Mouse (Mus musculus) heart, embryonic 13.5 days (tissue): ENCODE measurements around the gene Tmem263. TPM values are rescaled to one million over a fixed set of nuclear protein-coding genes. Genes with fewer than 3 reads are reported as not detected.

ENCODE experiments used
- ATAC-seq: fragments of 200-750 bp; cut with Nextera tagmentation; 2 replicates; pipeline ENCODE4 v1.8.0; 2017; ENCODE audit warnings: moderate TSS enrichment; ENCODE audit not compliant: insufficient number of reproducible peaks, low FRiP score, low TSS enrichment; ENCODE audit errors: extremely low read depth
- H3K27ac ChIP-seq: fragments of 300-500 bp; sonication (generic); replicated peaks from 2 replicates; pipeline ENCODE4 v1.5.1; 2015; ENCODE audit warnings: moderate library complexity, mild to moderate bottlenecking, inconsistent platforms
- H3K27me3 ChIP-seq: fragments of 300-500 bp; sonication (generic); replicated peaks from 2 replicates; pipeline ENCODE4 v1.6.1; 2015; ENCODE audit warnings: mild to moderate bottlenecking, inconsistent platforms
- H3K36me3 ChIP-seq: fragments of 300-500 bp; sonication (generic); 2 replicates; pipeline ENCODE4 v1.6.1; 2015; ENCODE audit warnings: mild to moderate bottlenecking, inconsistent platforms
- H3K4me1 ChIP-seq: fragments of 300-500 bp; sonication (generic); 2 replicates; pipeline ENCODE4 v1.6.1; 2015; ENCODE audit warnings: inconsistent platforms
- H3K4me2 ChIP-seq: fragments of 300-500 bp; sonication (generic); 2 replicates; pipeline ENCODE4 v1.6.1; 2015; ENCODE audit warnings: inconsistent platforms, mild to moderate bottlenecking, moderate library complexity
- H3K4me3 ChIP-seq: fragments of 300-500 bp; sonication (generic); 2 replicates; pipeline ENCODE4 v1.5.1; 2015; ENCODE audit warnings: moderate library complexity, mild to moderate bottlenecking, inconsistent platforms
- H3K9ac ChIP-seq: fragments of 300-500 bp; sonication (generic); 2 replicates; pipeline ENCODE4 v1.6.1; 2015; ENCODE audit warnings: inconsistent platforms, mild to moderate bottlenecking, moderate library complexity
- H3K9me3 ChIP-seq: fragments of 300-500 bp; sonication (generic); 2 replicates; pipeline ENCODE4 v1.6.1; 2016; ENCODE audit warnings: inconsistent platforms
- WGBS: fragments of 180-500 bp; shearing (Covaris S2); methylation state at CpG from one replicate; pipeline ENCODE4 v1.1.7; 2015; ENCODE audit warnings: mixed read lengths; 5-methylcytosine and 5-hydroxymethylcytosine counted together
- polyA plus RNA-seq: library from polyadenylated mRNA; unstranded; fragments of >200 nt; fragmentation: Nextera tagmentation; extraction: Ambion mirVana; gene quantifications from 2 replicates; pipeline ENCODE4 v1.2.1, GENCODE M21; 2015

The Tmem263 gene
- polyA plus RNA-seq, 1 experiment from 2014 or later, result 56.0 TPM

GRCm38 (mm10) chr10:85141465-85141864 is 39.0 kb downstream of the Tmem263 start:
- no peak for ATAC-seq
- Histone ChIP-seq H3K36me3 (peaks cover 45% of the 10 kb centered on the region), H3K4me3 (no peak overlapping the region), H3K27ac (no peak overlapping the region), H3K9me3 (no peaks in the 10 kb centered on the region), H3K4me1 (no peaks in the 10 kb centered on the region), H3K27me3 (no peaks in the 10 kb centered on the region), H3K9ac (no peak overlapping the region), H3K4me2 (no peak overlapping the region)
- WGBS, result 64% methylated on average over 9 of the region's 9 CpGs

GRCm38 (mm10) chr10:85146282-85146681 is 43.9 kb downstream of the Tmem263 start:
- 82% methylated on average over 14 of the region's 14 CpGs for WGBS
- H3K4me3 ChIP-seq, result no peak overlapping the region
- H3K4me1 ChIP-seq, result no peaks in the 10 kb centered on the region
- no peak overlapping the region for H3K4me2 ChIP-seq
- no peaks in the 10 kb centered on the region for H3K9me3 ChIP-seq
- H3K36me3 ChIP-seq, result peaks cover 63% of the 10 kb centered on the region
- ATAC-seq, result no peak
- H3K27ac ChIP-seq, result no peak overlapping the region
- no peak overlapping the region for H3K9ac ChIP-seq
- no peaks in the 10 kb centered on the region for H3K27me3 ChIP-seq

GRCm38 (mm10) chr10:85149226-85149625 is 46.8 kb downstream of the Tmem263 start:
- Histone ChIP-seq H3K4me2 (no peak overlapping the region), H3K4me3 (no peak overlapping the region), H3K9ac (no peak overlapping the region), H3K36me3 (peaks cover 42% of the 10 kb centered on the region), H3K27me3 (no peaks in the 10 kb centered on the region), H3K27ac (no peak overlapping the region), H3K9me3 (no peaks in the 10 kb centered on the region), H3K4me1 (no peaks in the 10 kb centered on the region)
- WGBS, result 79% methylated on average over 5 of the region's 5 CpGs
- no peak for ATAC-seq

- H3K4me3 ChIP-seq, result no peak overlapping the region
- no peak overlapping the region for H3K27ac ChIP-seq
- H3K27me3 ChIP-seq, result no peaks in the 10 kb centered on the region
- peaks cover 11% of the 10 kb centered on the region for H3K36me3 ChIP-seq
- ATAC-seq, result no peak
- no peaks in the 10 kb centered on the region for H3K9me3 ChIP-seq
- H3K4me2 ChIP-seq, result no peak overlapping the region
- no peak overlapping the region for H3K9ac ChIP-seq
- H3K4me1 ChIP-seq, result no peaks in the 10 kb centered on the region
- 17% methylated on average over 2 of the region's 2 CpGs for WGBS
Measured at GRCm38 (mm10) chr10:85154195-85154594, 51.8 kb downstream of the Tmem263 start.

GRCm38 (mm10) chr10:85157451-85157850 is 55.0 kb downstream of the Tmem263 start:
- Histone ChIP-seq H3K36me3 (no peaks in the 10 kb centered on the region), H3K9ac (no peak overlapping the region), H3K4me3 (no peak overlapping the region), H3K4me1 (peaks cover 18% of the 10 kb centered on the region), H3K27ac (no peak overlapping the region), H3K9me3 (no peaks in the 10 kb centered on the region), H3K27me3 (no peaks in the 10 kb centered on the region), H3K4me2 (no peak overlapping the region)
- WGBS, result 83% methylated on average over 7 of the region's 7 CpGs
- ATAC-seq, result no peak

- 0 out of 2 replicates have a peak overlapping the region, but pooled peaks have one; percentile 24 for H3K27ac ChIP-seq
- no peak for ATAC-seq
- 14% methylated on average over 1 of the region's 1 CpGs for WGBS
Measured at GRCm38 (mm10) chr10:85159989-85160619, 57.7 kb downstream of the Tmem263 start.

GRCm38 (mm10) chr10:85161745-85162351 is 59.4 kb downstream of the Tmem263 start:
- 72% methylated on average over 5 of the region's 5 CpGs for WGBS
- H3K36me3 ChIP-seq, result no peaks in the 10 kb centered on the region
- H3K4me1 ChIP-seq, result peaks cover 18% of the 10 kb centered on the region
- no peaks in the 10 kb centered on the region for H3K9me3 ChIP-seq
- H3K27me3 ChIP-seq, result no peaks in the 10 kb centered on the region
- no peak for ATAC-seq
- no peak overlapping the region for H3K4me2 ChIP-seq
- no peak overlapping the region for H3K9ac ChIP-seq
- no peak overlapping the region for H3K4me3 ChIP-seq
- no peak overlapping the region for H3K27ac ChIP-seq

More at GRCm38 (mm10) chr10:85159989-85160619, 57.7 kb downstream of the Tmem263 start:
- no peaks in the 10 kb centered on the region for H3K9me3 ChIP-seq
- no peaks in the 10 kb centered on the region for H3K27me3 ChIP-seq
- no peak overlapping the region for H3K4me3 ChIP-seq
- H3K36me3 ChIP-seq, result no peaks in the 10 kb centered on the region
- H3K4me2 ChIP-seq, result no peak overlapping the region
- H3K4me1 ChIP-seq, result peaks cover 18% of the 10 kb centered on the region
- no peak overlapping the region for H3K9ac ChIP-seq

- Histone ChIP-seq H3K4me3 (no peak overlapping the region), H3K9ac (no peak overlapping the region), H3K27ac (no peak overlapping the region), H3K4me2 (no peak overlapping the region), H3K27me3 (no peaks in the 10 kb centered on the region), H3K9me3 (no peaks in the 10 kb centered on the region), H3K36me3 (no peaks in the 10 kb centered on the region), H3K4me1 (peaks cover 17% of the 10 kb centered on the region)
- WGBS, result 89% methylated on average over 13 of the region's 13 CpGs
- no peak for ATAC-seq
Measured at GRCm38 (mm10) chr10:85164791-85165190, 62.4 kb downstream of the Tmem263 start.

- Histone ChIP-seq H3K36me3 (no peaks in the 10 kb centered on the region), H3K4me3 (no peak overlapping the region), H3K27me3 (no peaks in the 10 kb centered on the region), H3K4me2 (no peak overlapping the region), H3K4me1 (peaks cover 12% of the 10 kb centered on the region), H3K9ac (no peak overlapping the region), H3K9me3 (no peaks in the 10 kb centered on the region), H3K27ac (no peak overlapping the region)
- no peak for ATAC-seq
- WGBS, result 80% methylated on average over 5 of the region's 5 CpGs
Measured at GRCm38 (mm10) chr10:85165306-85165705, 62.9 kb downstream of the Tmem263 start.

Other genes starting within 250 kb of the Tmem263 start
- 14.3 and 15.4 TPM in 2 replicates for gene Ric8b, start 185.0 kb upstream of the Tmem263 start, polyA plus RNA-seq
- 1.4 and 1.7 TPM in 2 replicates for gene Fhl4, start 132 bp upstream of the Tmem263 start, polyA plus RNA-seq
- gene Mterf2, start 25.4 kb downstream of the Tmem263 start, polyA plus RNA-seq, result 11.5 and 11.8 TPM in 2 replicates
- 14.8 and 15.2 TPM in 2 replicates for gene Cry1, start 82.4 kb downstream of the Tmem263 start, polyA plus RNA-seq